Mouse (Mus musculus): Measurements from ENCODE around the gene Xrcc5.

Xrcc5 gene

DNA sequence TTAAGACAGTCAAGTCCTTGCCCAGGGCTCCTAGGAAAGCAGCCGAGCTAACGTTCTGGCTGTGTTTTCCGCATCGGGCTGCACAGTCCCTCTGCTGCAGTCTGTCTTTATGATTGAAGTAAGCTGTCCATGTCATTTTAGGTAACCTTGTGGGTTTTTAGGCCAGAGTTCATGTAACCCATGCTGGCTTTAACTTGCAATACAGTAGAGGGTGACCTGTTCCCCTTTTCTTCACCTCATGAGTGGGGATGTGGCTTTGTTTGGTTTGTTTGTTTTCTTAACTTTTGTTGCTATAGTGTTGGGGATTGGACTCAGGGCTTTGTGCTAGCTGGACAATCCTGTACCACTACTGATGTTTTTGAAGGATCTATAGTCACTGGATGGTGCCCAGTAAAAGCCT is 83.2 kb downstream of the Xrcc5 start:
- DNase-seq (ENCODE audit: low read depth, low spot score), result no peak

GRCm38 (mm10) chr1:72399720-72400401 is 92.6 kb downstream of the Xrcc5 start:
- no peak for DNase-seq (ENCODE audit: low read depth, low spot score)

- DNase-seq (ENCODE audit: low read depth, low spot score), result no peak
These were observed 93.4 kb downstream of the Xrcc5 start for GRCm38 (mm10) chr1:72400616-72401015.

DNA sequence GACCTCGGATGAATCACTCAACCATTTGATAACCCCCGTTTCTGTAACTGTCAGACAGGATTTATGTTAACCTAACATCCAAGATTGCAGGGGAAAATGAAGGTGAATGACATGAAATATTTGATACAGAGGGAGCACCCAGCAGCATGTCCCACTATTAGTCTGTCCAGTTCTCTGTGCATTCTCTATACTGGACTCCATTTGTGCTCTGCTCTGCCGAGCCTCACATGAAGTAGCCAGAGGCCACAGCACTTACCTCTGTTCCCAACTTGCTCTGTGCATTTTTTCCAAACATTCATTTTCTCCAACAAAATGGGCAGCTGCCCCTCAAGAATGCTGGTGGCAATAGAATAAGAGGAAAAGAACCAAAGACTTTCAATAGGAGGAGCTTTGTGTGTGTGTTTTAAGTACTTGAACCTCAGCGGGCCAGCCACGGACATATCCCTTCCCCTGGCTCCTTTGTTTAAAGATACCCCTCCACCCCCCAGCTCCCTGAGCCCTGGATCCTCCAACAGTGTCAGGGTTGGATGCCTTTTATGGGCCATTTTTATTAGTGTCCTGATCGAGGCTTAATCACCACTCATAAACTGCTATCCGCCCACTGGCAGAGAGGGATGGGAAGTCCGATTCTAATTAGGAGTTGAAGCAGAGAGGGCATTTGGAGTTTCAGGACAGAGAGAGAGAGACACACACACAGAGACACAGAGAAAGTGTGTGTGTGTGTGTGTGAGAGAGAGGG is 94.3 kb downstream of the Xrcc5 start:
- DNase-seq (ENCODE audit: low read depth, low spot score), result no peak

DNA sequence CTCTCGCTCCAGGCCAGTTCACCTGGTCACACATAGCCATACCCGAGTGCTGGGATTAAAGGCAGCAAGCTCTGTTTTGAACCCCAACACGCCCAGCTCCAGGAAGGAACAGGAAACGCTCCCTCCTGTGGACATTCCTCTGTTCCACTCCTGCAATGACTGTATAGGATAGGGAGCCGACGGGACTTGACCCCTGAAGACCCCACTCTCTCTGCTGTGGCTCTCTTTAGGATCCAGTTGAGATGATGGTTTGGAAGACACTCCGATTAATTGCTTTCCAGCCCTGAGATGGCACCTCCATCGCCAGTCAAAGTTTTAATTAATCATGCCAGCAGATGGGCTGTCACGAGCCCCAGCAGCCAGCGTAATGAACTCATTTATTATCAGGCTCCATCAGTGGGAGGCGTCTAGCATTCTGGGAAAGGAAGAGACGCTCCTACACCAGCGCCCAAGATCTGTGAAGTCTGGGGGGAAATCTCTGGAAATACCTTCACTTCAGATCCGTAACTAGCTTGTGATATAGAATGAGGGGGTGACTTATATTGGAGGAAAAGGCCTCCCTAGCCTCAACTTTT is 99.4 kb downstream of the Xrcc5 start:
- DNase-seq (ENCODE audit: low read depth, low spot score), result no peak

- DNase-seq (ENCODE audit: low read depth, low spot score), result no peak
These were observed 102.7 kb downstream of the Xrcc5 start for GRCm38 (mm10) chr1:72409936-72410335.

DNA sequence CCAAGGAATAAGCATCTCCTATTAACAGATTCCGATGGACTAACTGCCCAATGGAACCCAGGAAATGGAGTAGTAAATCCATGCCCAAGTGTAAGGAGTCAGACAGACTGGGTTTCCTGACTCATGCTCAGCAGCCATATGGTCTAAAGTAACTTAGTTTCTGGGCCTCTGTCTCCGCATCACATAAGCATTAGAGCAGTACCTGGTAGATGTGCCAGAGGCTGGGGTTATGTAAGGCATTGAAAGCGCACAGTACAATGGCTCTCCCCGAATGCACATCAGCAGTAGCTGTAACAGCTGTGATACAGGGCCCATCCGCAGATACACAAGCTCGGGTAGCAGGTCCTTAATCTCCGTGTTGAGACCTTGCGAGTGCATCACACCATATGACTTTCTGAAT is 103.9 kb downstream of the Xrcc5 start:
- no peak for DNase-seq (ENCODE audit: low read depth, low spot score)

GRCm38 (mm10) chr1:72413205-72413604 is 106.0 kb downstream of the Xrcc5 start:
- no peak for DNase-seq (ENCODE audit: low read depth, low spot score)

GRCm38 (mm10) chr1:72414133-72414532 is 106.9 kb downstream of the Xrcc5 start:
- DNase-seq (ENCODE audit: low read depth, low spot score), result no peak

- no peak for DNase-seq (ENCODE audit: low read depth, low spot score)
These were observed 107.5 kb downstream of the Xrcc5 start for GRCm38 (mm10) chr1:72414561-72415253.

DNA sequence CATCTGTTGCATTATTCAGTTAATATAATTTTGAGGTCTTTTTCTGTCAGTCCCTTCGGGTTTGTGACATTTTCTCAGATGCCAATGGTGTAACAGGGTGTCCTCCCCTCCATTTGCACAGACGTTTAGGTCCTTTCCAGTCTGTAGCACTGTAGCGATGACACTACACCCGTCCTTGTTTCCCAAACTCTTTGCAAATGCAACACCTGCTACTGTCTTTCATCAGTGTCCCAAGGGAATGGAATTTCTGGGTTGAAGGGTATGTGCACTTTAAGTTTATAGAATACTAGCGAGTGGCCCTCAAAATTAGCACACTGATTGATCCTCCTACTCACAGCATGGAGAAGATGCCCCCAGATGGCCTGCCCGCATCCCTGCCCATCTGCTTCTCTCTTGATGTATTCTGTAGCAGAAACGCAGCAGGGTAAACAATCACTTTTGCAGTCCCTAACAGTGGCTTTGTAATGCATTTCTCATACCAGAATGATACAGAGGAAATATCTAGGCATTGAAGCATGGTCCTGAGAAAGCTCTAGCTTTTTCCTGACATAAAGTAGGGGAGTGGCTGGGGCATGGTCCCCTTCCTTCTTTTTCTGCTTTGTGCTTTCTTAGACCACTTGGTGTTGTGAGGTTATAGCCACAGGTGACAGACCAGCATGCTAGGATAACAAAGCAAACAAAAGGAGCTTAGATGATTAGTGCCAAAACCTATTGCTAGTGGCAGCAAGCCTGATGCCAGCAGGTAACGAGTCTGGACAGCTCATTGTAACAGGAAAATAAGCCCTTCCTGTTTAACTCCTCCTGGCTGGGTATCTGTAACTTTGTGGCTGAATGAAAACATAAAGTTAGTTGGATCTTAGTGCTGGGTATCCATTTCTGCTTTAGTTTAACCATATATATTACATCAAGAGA is 111.8 kb downstream of the Xrcc5 start:
- no peak for DNase-seq (ENCODE audit: low read depth, low spot score)

GRCm38 (mm10) chr1:72420220-72420619 is 113.0 kb downstream of the Xrcc5 start:
- no peak for DNase-seq (ENCODE audit: low read depth, low spot score)

DNA sequence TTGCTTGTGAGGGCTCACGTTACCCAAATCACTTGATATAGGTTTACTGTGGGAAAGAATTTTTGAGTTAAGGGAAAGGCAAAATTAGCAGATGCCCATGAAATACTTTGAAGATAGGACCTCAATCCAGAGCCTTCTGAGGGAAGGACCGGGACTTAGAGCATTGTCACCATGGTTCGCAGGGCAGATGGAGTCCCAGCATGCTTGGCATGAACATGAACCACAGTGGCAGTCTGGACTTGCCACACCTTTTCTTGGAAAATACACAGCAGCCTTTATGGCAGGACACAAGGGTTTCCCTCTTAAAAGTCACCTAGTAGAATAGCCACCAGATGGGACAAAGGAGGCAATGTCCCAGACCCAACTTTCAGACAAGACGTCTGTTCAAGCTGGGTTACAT is 114.9 kb downstream of the Xrcc5 start:
- DNase-seq (ENCODE audit: low read depth, low spot score), result no peak

- DNase-seq (ENCODE audit: low read depth, low spot score), result no peak
These were observed 119.2 kb downstream of the Xrcc5 start for GRCm38 (mm10) chr1:72426456-72426855.

- DNase-seq (ENCODE audit: low read depth, low spot score), result no peak
These were observed 121.3 kb downstream of the Xrcc5 start for GRCm38 (mm10) chr1:72428526-72428925.

DNA sequence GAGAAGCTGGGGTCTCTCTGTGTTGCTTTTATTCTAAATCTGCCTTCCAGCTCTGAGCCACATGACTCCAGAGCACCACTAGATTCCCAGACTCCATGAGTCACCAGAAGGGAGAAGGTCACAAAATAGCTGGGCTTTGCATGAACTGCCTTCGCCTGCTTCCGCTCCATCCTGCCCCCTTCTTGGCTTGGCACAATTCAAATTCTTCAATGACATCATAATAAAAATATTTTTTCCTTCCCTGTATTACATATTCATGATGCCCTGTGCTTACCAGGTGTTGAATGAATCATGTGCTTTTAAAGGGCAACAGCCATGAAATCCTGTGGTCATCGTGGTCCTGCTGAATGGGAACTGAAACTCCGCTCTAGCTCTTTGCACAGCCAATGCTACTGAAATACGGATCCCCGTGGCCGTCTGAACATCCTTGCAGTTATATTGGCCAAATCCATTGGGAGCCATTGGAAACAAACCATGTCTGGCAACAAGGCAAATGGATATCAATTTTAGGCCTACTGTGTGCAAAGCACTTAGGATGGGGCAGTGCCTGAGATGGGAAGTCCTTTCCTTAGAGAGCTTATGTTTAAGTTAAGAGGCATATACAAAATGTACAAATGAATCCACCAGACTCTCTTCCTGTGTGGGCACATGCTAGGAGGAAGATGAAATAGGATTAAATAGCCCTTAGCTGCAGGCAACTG is 122.0 kb downstream of the Xrcc5 start:
- no peak for DNase-seq (ENCODE audit: low read depth, low spot score)

GRCm38 (mm10) chr1:72432579-72432978 is 125.4 kb downstream of the Xrcc5 start:
- DNase-seq (ENCODE audit: low read depth, low spot score), result no peak

DNA sequence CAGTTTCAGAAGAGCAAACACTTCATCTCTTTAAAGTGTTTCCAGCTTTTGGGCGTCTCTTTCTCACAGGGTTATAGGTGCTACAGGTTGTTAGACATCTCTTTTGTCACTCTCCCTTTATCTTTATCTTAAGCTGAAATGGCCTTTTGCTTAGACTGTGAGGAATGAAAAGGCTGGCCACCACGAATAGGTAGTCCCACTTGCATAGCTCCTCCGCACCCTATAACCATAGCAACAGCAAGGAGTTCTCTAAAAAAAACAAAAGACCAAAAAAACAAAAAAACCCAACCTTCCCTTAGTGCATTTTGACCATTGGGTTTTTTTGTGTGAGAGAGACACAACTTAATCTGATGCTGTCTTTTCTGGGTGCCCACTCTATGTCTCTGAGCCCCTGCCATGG is 127.3 kb downstream of the Xrcc5 start:
- no peak for DNase-seq (ENCODE audit: low read depth, low spot score)

DNA sequence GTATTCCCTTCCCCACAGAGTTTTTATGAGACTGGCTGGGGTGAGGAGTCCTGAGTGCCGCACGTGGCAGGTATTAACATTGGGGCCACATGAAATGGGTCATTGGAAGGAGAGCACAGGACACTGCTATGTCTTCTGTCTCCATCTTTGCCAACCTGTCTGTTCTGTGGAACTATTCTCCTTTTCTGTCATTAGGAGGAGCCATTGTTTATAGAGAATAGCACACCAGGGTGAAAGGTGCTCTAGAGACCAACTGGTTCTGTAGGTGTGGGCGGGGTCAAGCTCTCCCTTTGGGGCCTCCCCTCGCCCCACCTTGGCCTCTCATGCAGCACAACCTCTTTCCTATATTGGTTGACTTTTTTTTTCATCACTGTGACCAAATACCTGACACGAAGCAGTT is 129.7 kb downstream of the Xrcc5 start:
- no peak for DNase-seq (ENCODE audit: low read depth, low spot score)

- no peak for DNase-seq (ENCODE audit: low read depth, low spot score)
These were observed 131.9 kb downstream of the Xrcc5 start for GRCm38 (mm10) chr1:72439146-72439545.

DNA sequence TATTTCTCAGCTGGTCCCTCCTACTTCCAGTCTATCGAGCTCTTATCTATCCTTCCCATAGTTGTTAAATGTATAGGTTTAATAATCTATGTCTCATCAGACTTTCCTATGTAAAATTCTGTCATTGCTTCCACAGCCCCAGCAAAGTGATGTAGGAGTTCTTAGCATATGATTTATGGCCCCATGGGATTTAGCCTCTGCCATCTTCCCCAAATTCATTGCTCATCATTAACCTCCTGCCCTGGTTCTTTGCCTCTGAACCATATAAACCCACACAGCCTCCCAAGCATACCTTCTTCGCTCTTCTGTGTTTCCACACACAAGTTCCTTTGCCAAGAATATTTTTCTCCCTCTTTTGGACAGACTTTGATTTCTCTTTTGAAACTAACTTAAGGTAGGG is 135.5 kb downstream of the Xrcc5 start:
- DNase-seq (ENCODE audit: low read depth, low spot score), result no peak

All from retina, adult 2 months (tissue).